Mouse (Mus musculus): ENCODE results near the gene Agap1. TPM values are rescaled to one million over a fixed set of nuclear protein-coding genes. Genes with fewer than 3 reads are reported as not detected.
A peak's percentile ranks its signal among the peaks of the same experiment; 100 is the strongest.
"Not testable (repeated sequence)": the region's sequence is repeated elsewhere in the genome, so short reads cannot be mapped to it uniquely, and the experiment has no call there.

The Agap1 gene
- polyA plus RNA-seq, 1 experiment from 2014 or later: 28.6 TPM

DNA sequence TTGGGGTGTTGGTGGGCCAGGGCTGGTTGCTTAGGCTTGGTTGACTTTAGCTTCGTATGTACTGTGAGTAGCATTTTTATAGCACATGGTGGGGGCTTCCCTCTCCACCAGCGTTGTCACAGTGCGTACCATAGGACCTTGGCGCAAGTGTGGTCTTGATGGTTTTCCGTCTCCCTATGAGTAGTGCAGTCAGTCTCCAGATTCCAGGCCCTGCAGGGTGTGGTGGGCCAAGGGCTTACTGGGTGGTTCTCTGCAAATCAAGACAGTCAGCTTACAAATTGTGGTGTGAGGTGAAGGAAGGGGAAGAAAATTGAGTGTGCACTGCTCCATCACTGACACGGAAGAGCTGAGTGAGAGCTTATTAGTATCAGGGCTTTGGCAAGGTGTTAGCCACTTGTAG, 32.3 kb downstream of the Agap1 start:
- Histone ChIP-seq H3K9ac (ENCODE audit: low read length) (no peak overlapping the region), H3K27me3 (replicated peaks; ENCODE audit: control insufficient read depth, insufficient read depth, low read length) (no peaks in the 10 kb centered on the region), H3K9me3 (replicated peaks; ENCODE audit: control insufficient read depth, low read length) (no peaks in the 10 kb centered on the region), H3K36me3 (ENCODE audit: control insufficient read depth, insufficient read depth, low read length) (no peaks in the 10 kb centered on the region), H3K27ac (ENCODE audit: low read depth, low read length) (no peak overlapping the region), H3K4me3 (ENCODE audit: low read depth, low read length) (no peak overlapping the region), H3K4me2 (ENCODE audit: low read length) (no peak overlapping the region), H3K4me1 (ENCODE audit: control insufficient read depth, insufficient read depth, low read length) (peaks cover 13% of the 10 kb centered on the region; the same call in 1 of the 2 replicates)
- 86% methylated on average over 6 of the region's 6 CpGs for WGBS
- DNase-seq (ENCODE audit: low spot score) (no peak), ATAC-seq (no peak)

DNA sequence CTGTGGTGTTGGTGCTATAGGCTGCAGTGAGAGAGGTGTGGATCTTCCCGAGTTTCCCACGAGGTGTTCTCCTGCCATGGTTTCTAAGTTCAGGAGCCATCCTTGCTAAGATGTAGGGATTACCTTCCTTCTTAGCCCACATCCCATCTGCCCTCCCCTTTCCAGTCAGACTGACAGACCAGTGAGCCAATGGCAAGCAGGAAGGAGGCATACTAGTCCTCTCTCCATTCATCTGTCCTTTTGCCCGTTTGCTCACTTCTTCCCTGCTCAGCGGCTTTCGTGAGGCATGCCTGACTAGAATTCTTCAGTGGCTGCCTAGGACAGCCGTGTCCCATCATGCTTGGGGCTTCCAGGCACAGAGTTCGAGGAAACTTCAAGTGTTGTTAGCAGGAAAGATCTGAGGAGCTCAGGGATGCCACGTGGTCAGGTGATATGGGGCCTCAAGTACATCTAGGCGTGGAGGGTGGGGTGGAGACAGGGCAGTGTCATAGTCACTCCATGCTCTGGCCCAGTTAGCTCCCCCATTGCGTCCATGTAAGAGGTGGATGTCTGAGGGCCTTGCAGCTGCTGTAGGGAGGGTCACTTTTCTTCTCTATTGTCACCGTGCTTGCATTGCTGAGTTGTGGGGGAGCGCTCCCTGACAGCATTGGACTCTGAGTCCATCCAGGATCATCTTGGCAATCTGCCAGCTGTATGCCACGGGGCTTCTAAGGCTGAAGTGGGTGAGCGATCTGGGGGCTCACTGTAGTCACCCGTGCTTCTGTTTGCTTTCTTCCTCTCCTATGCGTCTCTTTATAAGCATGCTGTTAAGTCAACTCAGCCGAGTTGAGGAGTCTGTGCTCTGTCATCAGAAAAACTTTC, 34.7 kb downstream of the Agap1 start:
- WGBS: 62% methylated on average over 17 of the region's 17 CpGs
- Histone ChIP-seq H3K9ac (ENCODE audit: low read length) (no peak overlapping the region), H3K4me2 (ENCODE audit: low read length) (no peak overlapping the region), H3K4me3 (ENCODE audit: low read depth, low read length) (no peak overlapping the region), H3K27me3 (replicated peaks; ENCODE audit: control insufficient read depth, insufficient read depth, low read length) (no peaks in the 10 kb centered on the region), H3K27ac (ENCODE audit: low read depth, low read length) (no peak overlapping the region), H3K9me3 (replicated peaks; ENCODE audit: control insufficient read depth, low read length) (no peaks in the 10 kb centered on the region), H3K4me1 (ENCODE audit: control insufficient read depth, insufficient read depth, low read length) (peaks cover 7% of the 10 kb centered on the region), H3K36me3 (ENCODE audit: control insufficient read depth, insufficient read depth, low read length) (no peaks in the 10 kb centered on the region)
- ATAC-seq: no peak
- DNase-seq (ENCODE audit: low spot score): peak; percentile 39

DNA sequence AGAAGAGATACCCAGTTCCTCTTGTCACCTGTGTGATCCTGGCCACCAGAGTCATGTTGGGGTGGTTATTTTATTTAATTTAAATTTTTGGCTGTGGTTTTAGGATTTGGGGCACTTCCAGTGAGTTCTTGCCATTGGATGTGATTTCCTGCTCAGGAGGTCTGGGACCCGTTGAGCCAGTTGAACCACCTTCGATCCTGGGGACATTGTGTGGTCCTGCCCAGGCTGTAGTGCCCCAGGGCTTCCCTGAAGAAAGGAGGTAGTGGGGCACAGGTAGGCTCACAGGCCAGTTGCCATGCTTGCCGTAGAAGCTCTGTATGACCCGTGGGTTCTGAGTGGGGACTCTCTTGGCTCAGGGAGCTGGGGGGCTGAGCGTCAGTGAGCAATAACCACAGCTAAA, 38.6 kb downstream of the Agap1 start:
- H3K36me3 ChIP-seq (ENCODE audit: control insufficient read depth, insufficient read depth, low read length): no peaks in the 10 kb centered on the region
- no peak overlapping the region for H3K9ac ChIP-seq (ENCODE audit: low read length)
- no peaks in the 10 kb centered on the region for H3K27me3 ChIP-seq (replicated peaks; ENCODE audit: control insufficient read depth, insufficient read depth, low read length)
- H3K4me1 ChIP-seq (ENCODE audit: control insufficient read depth, insufficient read depth, low read length): peaks cover 7% of the 10 kb centered on the region
- no peaks in the 10 kb centered on the region for H3K9me3 ChIP-seq (replicated peaks; ENCODE audit: control insufficient read depth, low read length)
- no peak overlapping the region for H3K4me2 ChIP-seq (ENCODE audit: low read length)
- no peak overlapping the region for H3K4me3 ChIP-seq (ENCODE audit: low read depth, low read length)
- DNase-seq (ENCODE audit: low spot score): no peak
- H3K27ac ChIP-seq (ENCODE audit: low read depth, low read length): no peak overlapping the region
- ATAC-seq: no peak
- WGBS: 88% methylated on average over 5 of the region's 5 CpGs

DNA sequence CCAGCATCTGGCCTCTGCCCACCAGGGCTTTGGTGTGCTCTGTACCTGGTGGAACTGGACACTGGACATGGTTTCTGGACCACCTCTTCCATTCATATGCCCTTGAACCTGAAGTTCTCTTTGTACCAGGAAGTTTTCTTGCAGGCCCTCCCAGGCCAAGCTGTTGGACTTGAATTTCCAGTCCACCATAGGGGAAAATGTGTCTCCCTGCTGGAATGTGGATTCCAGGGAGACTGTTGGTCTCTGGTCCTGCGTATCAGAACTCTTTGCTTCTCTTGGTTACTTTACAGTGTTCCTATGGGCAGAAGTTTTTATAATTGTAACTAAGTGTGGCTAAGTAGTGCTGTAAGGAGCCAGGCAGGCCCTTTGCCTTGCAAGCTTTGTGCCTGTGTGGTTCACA, 40.2 kb downstream of the Agap1 start:
- Histone ChIP-seq H3K27ac (ENCODE audit: low read depth, low read length) (no peak overlapping the region), H3K9ac (ENCODE audit: low read length) (no peak overlapping the region), H3K9me3 (replicated peaks; ENCODE audit: control insufficient read depth, low read length) (no peaks in the 10 kb centered on the region), H3K4me2 (ENCODE audit: low read length) (no peak overlapping the region), H3K36me3 (ENCODE audit: control insufficient read depth, insufficient read depth, low read length) (no peaks in the 10 kb centered on the region), H3K4me3 (ENCODE audit: low read depth, low read length) (no peak overlapping the region), H3K4me1 (ENCODE audit: control insufficient read depth, insufficient read depth, low read length) (peaks cover 4% of the 10 kb centered on the region; the same call in 1 of the 2 replicates), H3K27me3 (replicated peaks; ENCODE audit: control insufficient read depth, insufficient read depth, low read length) (no peaks in the 10 kb centered on the region)
- ATAC-seq: no peak
- WGBS: 100% methylated on average over 1 of the region's 1 CpGs
- DNase-seq (ENCODE audit: low spot score): no peak

DNA sequence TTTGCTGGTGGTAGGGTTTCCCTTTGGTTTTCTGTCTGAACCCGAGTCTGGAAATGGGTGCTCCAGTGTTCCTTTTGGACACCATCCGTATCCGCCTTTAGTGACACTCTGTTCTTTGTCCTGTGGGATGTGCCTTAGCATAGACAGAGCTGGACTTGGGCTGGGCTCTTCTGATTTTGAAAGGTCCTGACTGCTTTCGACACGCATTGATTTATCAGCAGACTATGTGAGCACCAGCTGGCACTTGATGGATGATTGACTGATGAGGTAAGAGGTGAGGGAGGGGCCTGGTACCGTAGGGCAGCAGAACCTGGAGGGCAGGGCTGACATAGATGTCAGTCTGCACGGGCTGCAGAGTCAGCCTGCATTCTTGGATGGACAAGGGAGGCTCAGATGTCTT, 41.6 kb downstream of the Agap1 start:
- Histone ChIP-seq H3K27ac (ENCODE audit: low read depth, low read length) (no peak overlapping the region), H3K4me2 (ENCODE audit: low read length) (no peak overlapping the region), H3K36me3 (ENCODE audit: control insufficient read depth, insufficient read depth, low read length) (no peaks in the 10 kb centered on the region), H3K4me3 (ENCODE audit: low read depth, low read length) (no peak overlapping the region), H3K9ac (ENCODE audit: low read length) (no peak overlapping the region), H3K9me3 (replicated peaks; ENCODE audit: control insufficient read depth, low read length) (no peaks in the 10 kb centered on the region), H3K27me3 (replicated peaks; ENCODE audit: control insufficient read depth, insufficient read depth, low read length) (no peaks in the 10 kb centered on the region), H3K4me1 (ENCODE audit: control insufficient read depth, insufficient read depth, low read length) (peaks cover 8% of the 10 kb centered on the region)
- DNase-seq (ENCODE audit: low spot score) (no peak), ATAC-seq (no peak)
- WGBS: 78% methylated on average over 7 of the region's 7 CpGs

DNA sequence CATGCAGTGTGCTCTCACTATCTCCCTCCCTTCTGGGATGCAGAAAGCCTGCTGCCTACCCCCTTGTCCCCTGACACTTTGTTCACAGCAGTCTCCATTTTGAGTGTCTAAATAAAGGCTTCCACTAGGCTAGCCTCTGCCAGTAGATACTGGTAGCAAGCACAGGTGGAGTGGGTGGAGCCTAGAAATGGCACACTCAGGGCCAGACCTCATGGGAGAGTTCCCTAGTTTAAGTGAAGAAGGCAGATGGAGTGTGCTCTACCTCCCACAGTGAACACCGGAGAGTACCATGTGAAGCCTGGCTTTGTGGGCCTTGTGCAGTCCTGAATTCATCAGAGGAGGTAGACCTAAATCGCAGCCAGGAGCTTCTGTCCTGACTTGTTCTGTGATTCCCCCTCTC, 46.3 kb downstream of the Agap1 start:
- 84% methylated on average over 2 of the region's 2 CpGs for WGBS
- Histone ChIP-seq H3K4me2 (ENCODE audit: low read length) (no peak overlapping the region), H3K27ac (ENCODE audit: low read depth, low read length) (no peak overlapping the region), H3K9me3 (replicated peaks; ENCODE audit: control insufficient read depth, low read length) (no peaks in the 10 kb centered on the region), H3K9ac (ENCODE audit: low read length) (no peak overlapping the region), H3K27me3 (replicated peaks; ENCODE audit: control insufficient read depth, insufficient read depth, low read length) (no peaks in the 10 kb centered on the region), H3K4me3 (ENCODE audit: low read depth, low read length) (no peak overlapping the region), H3K4me1 (ENCODE audit: control insufficient read depth, insufficient read depth, low read length) (peaks cover 8% of the 10 kb centered on the region), H3K36me3 (ENCODE audit: control insufficient read depth, insufficient read depth, low read length) (no peaks in the 10 kb centered on the region)
- DNase-seq (ENCODE audit: low spot score): no peak
- ATAC-seq: peak; percentile 20; the same call in 1 of the 2 replicates

DNA sequence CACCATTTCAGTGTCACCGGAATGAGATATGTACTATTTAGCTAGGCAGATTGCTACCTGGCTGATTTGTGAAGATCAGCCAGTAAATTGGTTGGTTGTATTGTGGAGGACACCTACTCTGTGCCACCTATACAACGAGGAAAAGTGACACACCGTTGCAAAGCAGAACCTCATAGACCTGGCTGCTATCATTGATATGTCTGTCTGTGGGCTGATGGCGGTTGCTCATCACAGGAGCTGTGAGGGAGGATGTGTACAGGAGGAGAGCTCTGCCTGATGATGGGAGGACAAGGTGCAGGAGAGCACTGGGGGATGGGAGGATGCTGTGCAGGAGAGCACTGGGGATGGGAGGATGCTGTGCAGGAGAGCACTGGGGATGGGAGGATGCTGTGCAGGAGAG, 46.7 kb downstream of the Agap1 start:
- H3K27ac ChIP-seq (ENCODE audit: low read depth, low read length): no peak overlapping the region

DNA sequence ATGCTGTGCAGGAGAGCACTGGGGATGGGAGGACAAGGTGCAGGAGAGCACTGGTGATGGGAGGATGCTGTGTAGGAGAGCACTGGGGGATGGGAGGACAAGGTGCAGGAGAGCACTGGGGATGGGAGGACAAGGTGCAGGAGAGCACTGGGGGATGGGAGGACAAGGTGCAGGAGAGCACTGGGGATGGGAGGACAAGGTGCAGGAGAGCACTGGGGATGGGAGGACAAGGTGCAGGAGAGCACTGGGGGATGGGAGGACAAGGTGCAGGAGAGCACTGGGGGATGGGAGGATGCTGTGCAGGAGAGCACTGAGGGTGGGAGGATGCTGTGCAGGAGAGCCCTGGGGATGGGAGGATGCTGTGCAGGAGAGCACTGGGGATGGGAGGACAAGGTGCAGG, 47.3 kb downstream of the Agap1 start:
- not testable (repeated sequence) for H3K4me2 ChIP-seq (ENCODE audit: low read length); DNase-seq (ENCODE audit: low spot score); H3K27me3 ChIP-seq (replicated peaks; ENCODE audit: control insufficient read depth, insufficient read depth, low read length); H3K36me3 ChIP-seq (ENCODE audit: control insufficient read depth, insufficient read depth, low read length); H3K4me3 ChIP-seq (ENCODE audit: low read depth, low read length); H3K4me1 ChIP-seq (ENCODE audit: control insufficient read depth, insufficient read depth, low read length); H3K9ac ChIP-seq (ENCODE audit: low read length); H3K9me3 ChIP-seq (replicated peaks; ENCODE audit: control insufficient read depth, low read length); H3K27ac ChIP-seq (ENCODE audit: low read depth, low read length); ATAC-seq

More for the DNA sequence above, 46.7 kb downstream of the Agap1 start:
- no peak overlapping the region for H3K4me2 ChIP-seq (ENCODE audit: low read length)
- no peak overlapping the region for H3K9ac ChIP-seq (ENCODE audit: low read length)
- H3K27me3 ChIP-seq (replicated peaks; ENCODE audit: control insufficient read depth, insufficient read depth, low read length): no peaks in the 10 kb centered on the region
- no peaks in the 10 kb centered on the region for H3K9me3 ChIP-seq (replicated peaks; ENCODE audit: control insufficient read depth, low read length)
- WGBS: 92% methylated on average over 4 of the region's 4 CpGs
- H3K36me3 ChIP-seq (ENCODE audit: control insufficient read depth, insufficient read depth, low read length): no peaks in the 10 kb centered on the region
- ATAC-seq (no peak), DNase-seq (ENCODE audit: low spot score) (no peak)
- no peak overlapping the region for H3K4me3 ChIP-seq (ENCODE audit: low read depth, low read length)
- H3K4me1 ChIP-seq (ENCODE audit: control insufficient read depth, insufficient read depth, low read length): peaks cover 8% of the 10 kb centered on the region

DNA sequence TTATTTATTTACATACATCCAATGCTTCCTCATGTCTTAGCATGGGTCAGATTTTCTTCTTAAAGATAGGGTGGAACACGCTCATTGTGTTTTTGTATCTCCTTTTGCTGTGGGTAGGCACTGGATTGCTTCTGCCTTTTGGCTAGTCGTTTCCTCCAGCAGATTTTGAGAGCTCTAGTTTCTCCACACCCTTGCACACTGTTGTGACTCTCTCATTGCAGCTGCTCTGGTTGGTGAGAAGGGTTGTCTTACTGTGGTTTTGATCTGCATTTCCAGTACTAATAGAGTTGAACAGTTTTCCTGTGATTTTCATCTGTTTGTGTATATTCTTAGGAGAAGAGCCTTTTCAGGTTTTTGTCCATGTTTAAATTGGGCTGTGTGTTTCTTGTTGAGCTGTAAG, 54.6 kb downstream of the Agap1 start:
- Histone ChIP-seq H3K9me3 (replicated peaks; ENCODE audit: control insufficient read depth, low read length) (no peaks in the 10 kb centered on the region), H3K4me2 (ENCODE audit: low read length) (no peak overlapping the region), H3K27me3 (replicated peaks; ENCODE audit: control insufficient read depth, insufficient read depth, low read length) (no peaks in the 10 kb centered on the region), H3K4me1 (ENCODE audit: control insufficient read depth, insufficient read depth, low read length) (peaks cover 14% of the 10 kb centered on the region; the same call in 1 of the 2 replicates), H3K4me3 (ENCODE audit: low read depth, low read length) (no peak overlapping the region), H3K27ac (ENCODE audit: low read depth, low read length) (no peak overlapping the region), H3K9ac (ENCODE audit: low read length) (no peak overlapping the region), H3K36me3 (ENCODE audit: control insufficient read depth, insufficient read depth, low read length) (no peaks in the 10 kb centered on the region)
- 58% methylated on average over 2 of the region's 2 CpGs for WGBS
- ATAC-seq: no peak
- DNase-seq (ENCODE audit: low spot score): no peak

Data from forebrain, embryonic 14.5 days (tissue).